Mouse (Mus musculus): ENCODE measurements around the gene Krtap5-2.

- TF ChIP-seq CTCF (IDR thresholded peaks at IDR 0.05; ENCODE audit: borderline replicate concordance, extremely low read depth, insufficient read depth, insufficient read length): no peak
- TF ChIP-seq POLR2A (IDR thresholded peaks at IDR 0.05; ENCODE audit: borderline replicate concordance, extremely low read depth, insufficient read depth, insufficient read length, poor library complexity, severe bottlenecking): no peak
Observed at GRCm38 (mm10) chr7:142145413-142145940, 30.3 kb downstream of the Krtap5-2 start.

Data from brain, embryonic 14.5 days (tissue).